8 mouse cellular contexts compared by ENCODE assay signal in genomic region chr2:84677968-84678880, GRCm38 (mm10). TPM values are rescaled to one million over a fixed set of nuclear protein-coding genes. Genes with fewer than 3 reads are reported as not detected.
DNase-seq lines count a peak whose midpoint lies in the region; ATAC-seq and TF ChIP-seq lines count a peak whose summit lies in the region.

Gene Gm28635 (minus strand): TSS chr2:84678041.
Gene Med19 (plus strand): TSS chr2:84678402.

- peak; percentile 100 for DNase-seq in 416B (ENCODE audit: low read depth)
- peak; percentile 100 for DNase-seq in heart, adult 8-10 months (ENCODE audit: low spot score)
- peak; percentile 99 for DNase-seq in kidney, adult 9 months
- DNase-seq in limb, embryonic 14.5 days (ENCODE audit: low spot score) = peak; percentile 100
- DNase-seq in midbrain, postnatal 0 days (ENCODE audit: low spot score) = peak; percentile 100
- peak; percentile 73 to 82 for DNase-seq in spleen, postnatal 14 days (ENCODE audit: low spot score in 2 of 2)

- no peaks in the 10 kb centered on the region for H3K27me3 ChIP-seq in embryonic facial prominence, embryonic 15.5 days
- no peaks in the 10 kb centered on the region for H3K27me3 ChIP-seq in limb, embryonic 14.5 days (ENCODE audit: control insufficient read depth, insufficient read depth, low read length)
- H3K27me3 ChIP-seq in midbrain, postnatal 0 days (ENCODE audit: insufficient read depth, low read length) = no peaks in the 10 kb centered on the region

- peak within 1 kb of the TSS; percentile 74 for H3K4me2 ChIP-seq in embryonic facial prominence, embryonic 15.5 days (replicated peaks)
- peak within 1 kb of the TSS; percentile 70 for H3K4me2 ChIP-seq in limb, embryonic 14.5 days (replicated peaks; ENCODE audit: low read depth, low read length, severe bottlenecking)
- peak within 1 kb of the TSS; percentile 70 for H3K4me2 ChIP-seq in midbrain, postnatal 0 days (ENCODE audit: low read depth, low read length, poor library complexity, severe bottlenecking)

- no peak for TF ChIP-seq CTCF in bone marrow, adult 2 months (IDR thresholded peaks at IDR 0.05; ENCODE audit: control insufficient read depth, insufficient read depth, low read length)
- TF ChIP-seq CTCF in midbrain, postnatal 0 days (IDR thresholded peaks at IDR 0.05) = peak; percentile 1

- H3K9ac ChIP-seq in embryonic facial prominence, embryonic 15.5 days = peak within 1 kb of the TSS; percentile 63
- peak within 1 kb of the TSS; percentile 80 for H3K9ac ChIP-seq in limb, embryonic 14.5 days (ENCODE audit: low read depth, low read length, severe bottlenecking)
- peak within 1 kb of the TSS; percentile 69 for H3K9ac ChIP-seq in midbrain, postnatal 0 days (replicated peaks; ENCODE audit: low read length, poor library complexity, severe bottlenecking)

- peak within 1 kb of the TSS; percentile 98 for H3K4me3 ChIP-seq in bone marrow, adult 2 months (replicated peaks; ENCODE audit: control insufficient read depth, low read depth, low read length)
- H3K4me3 ChIP-seq in embryonic facial prominence, embryonic 15.5 days (replicated peaks) = peak within 1 kb of the TSS; percentile 73
- H3K4me3 ChIP-seq in limb, embryonic 14.5 days (replicated peaks; ENCODE audit: low read length) = peak within 1 kb of the TSS; percentile 96
- peak within 1 kb of the TSS; percentile 97 for H3K4me3 ChIP-seq in midbrain, postnatal 0 days (ENCODE audit: low read depth, low read length)

- WGBS in bone marrow, adult 2 months = under 1% methylated on average over 44 of the region's 44 CpGs
- under 1% methylated on average over 44 of the region's 44 CpGs for WGBS in embryonic facial prominence, embryonic 15.5 days
- WGBS in limb, embryonic 14.5 days = under 1% methylated on average over 41 of the region's 44 CpGs
- WGBS in midbrain, postnatal 0 days = under 1% methylated on average over 44 of the region's 44 CpGs

- ATAC-seq in embryonic facial prominence, embryonic 15.5 days (ENCODE audit: insufficient number of reproducible peaks, low FRiP score, low TSS enrichment, low read depth) = peak; percentile 100
- peak; percentile 100 for ATAC-seq in limb, embryonic 14.5 days (ENCODE audit: low FRiP score, low read depth)
- peak; percentile 100 for ATAC-seq in midbrain, postnatal 0 days (ENCODE audit: low FRiP score)

- no peaks in the 10 kb centered on the region; the same call in 1 of the 2 replicates for H3K4me1 ChIP-seq in bone marrow, adult 2 months (ENCODE audit: control insufficient read depth, insufficient read depth, low read length)
- H3K4me1 ChIP-seq in embryonic facial prominence, embryonic 15.5 days = peaks cover 15% of the 10 kb centered on the region
- peaks cover 12% of the 10 kb centered on the region for H3K4me1 ChIP-seq in limb, embryonic 14.5 days (ENCODE audit: control insufficient read depth, insufficient read depth, low read length)
- H3K4me1 ChIP-seq in midbrain, postnatal 0 days (ENCODE audit: insufficient read depth, low read length) = peaks cover 9% of the 10 kb centered on the region; the same call in 1 of the 2 replicates

- peak; percentile 44; the same call in 1 of the 2 replicates for TF ChIP-seq POLR2A in bone marrow, adult 2 months (IDR thresholded peaks at IDR 0.05; ENCODE audit: borderline replicate concordance, control insufficient read depth, low read depth, low read length)
- peak; percentile 30; the same call in 1 of the 2 replicates for TF ChIP-seq POLR2A in limb, embryonic 14.5 days (IDR thresholded peaks at IDR 0.05; ENCODE audit: borderline replicate concordance, extremely low read depth, insufficient read depth, insufficient read length)

- no peaks in the 10 kb centered on the region for H3K9me3 ChIP-seq in embryonic facial prominence, embryonic 15.5 days (replicated peaks)
- H3K9me3 ChIP-seq in limb, embryonic 14.5 days (ENCODE audit: control insufficient read depth, low read length) = no peaks in the 10 kb centered on the region
- no peaks in the 10 kb centered on the region for H3K9me3 ChIP-seq in midbrain, postnatal 0 days (ENCODE audit: low read length)

- peak within 1 kb of the TSS; percentile 20; the same call in 1 of the 2 replicates for H3K27ac ChIP-seq in bone marrow, adult 2 months (ENCODE audit: control insufficient read depth, insufficient read depth, low read depth, low read length, poor library complexity)
- peak within 1 kb of the TSS; percentile 74 for H3K27ac ChIP-seq in embryonic facial prominence, embryonic 15.5 days (replicated peaks)
- peak within 1 kb of the TSS; percentile 52; the same call in 1 of the 2 replicates for H3K27ac ChIP-seq in limb, embryonic 14.5 days (replicated peaks; ENCODE audit: low read depth, low read length)
- H3K27ac ChIP-seq in midbrain, postnatal 0 days (ENCODE audit: low read depth, low read length) = peak within 1 kb of the TSS; percentile 78

- peaks cover 33% of the 10 kb centered on the region for H3K36me3 ChIP-seq in embryonic facial prominence, embryonic 15.5 days
- H3K36me3 ChIP-seq in limb, embryonic 14.5 days (ENCODE audit: control insufficient read depth, insufficient read depth, low read length) = peaks cover 42% of the 10 kb centered on the region
- peaks cover 15% of the 10 kb centered on the region for H3K36me3 ChIP-seq in midbrain, postnatal 0 days (ENCODE audit: insufficient read depth, low read length)

RNA-seq across cellular contexts. Expression of gene Gm28635, which starts in this region (rescaled TPM):
- not detected in 2 replicates for polyA plus RNA-seq in bone marrow, adult 2 months (2011; ENCODE audit: insufficient read depth, insufficient read length, low replicate concordance, missing spikeins)
- not detected in 2 replicates for polyA plus RNA-seq in embryonic facial prominence, embryonic 15.5 days (2015; fragmentation: Nextera tagmentation; extraction: Ambion mirVana)
- total RNA-seq in heart, adult 8-10 months (2022) = 1 to 10 TPM; 2.7 to 9.6 (median 4.9) TPM
- polyA plus RNA-seq in limb, embryonic 14.5 days (2012; rRNA removed) = not detected in 2 replicates
- polyA plus RNA-seq in limb, embryonic 14.5 days (2014; fragmentation: Nextera tagmentation; extraction: Ambion mirVana) = not detected in 2 replicates
- total RNA-seq in midbrain, postnatal 0 days (2014; rRNA removed) = not detected in 2 replicates
- not detected in 2 replicates for polyA plus RNA-seq in midbrain, postnatal 0 days (2015; fragmentation: Nextera tagmentation; extraction: Ambion mirVana)

RNA-seq across cellular contexts. Expression of gene Med19, which starts in this region (rescaled TPM):
- 20.4 and 23.6 TPM in 2 replicates for polyA plus RNA-seq in bone marrow, adult 2 months (2011; ENCODE audit: insufficient read depth, insufficient read length, low replicate concordance, missing spikeins)
- 31.3 and 34.0 TPM in 2 replicates for polyA plus RNA-seq in embryonic facial prominence, embryonic 15.5 days (2015; fragmentation: Nextera tagmentation; extraction: Ambion mirVana)
- total RNA-seq in heart, adult 8-10 months (2022) = 10 to 100 TPM; 11.5 to 13.4 (median 12.8) TPM
- 20.4 and 20.7 TPM in 2 replicates for polyA plus RNA-seq in limb, embryonic 14.5 days (2012; rRNA removed)
- 33.6 and 33.7 TPM in 2 replicates for polyA plus RNA-seq in limb, embryonic 14.5 days (2014; fragmentation: Nextera tagmentation; extraction: Ambion mirVana)
- 43.0 and 45.3 TPM in 2 replicates for total RNA-seq in midbrain, postnatal 0 days (2014; rRNA removed)
- 47.4 and 49.5 TPM in 2 replicates for polyA plus RNA-seq in midbrain, postnatal 0 days (2015; fragmentation: Nextera tagmentation; extraction: Ambion mirVana)

Comparison
In these comparisons a context has a peak if more than half of its experiments do, and no peak if none do; other contexts are left out.
1. Peak in every context shown above with its lines: DNase-seq, ATAC-seq, H3K4me3 ChIP-seq and H3K27ac ChIP-seq.
2. H3K27ac ChIP-seq: peak in every context shown above with its lines; median percentile 78 in midbrain, postnatal 0 days; 74 in embryonic facial prominence, embryonic 15.5 days; 52 in limb, embryonic 14.5 days; 20 in bone marrow, adult 2 months.